Mouse (Mus musculus) embryonic facial prominence, embryonic 11.5 days (tissue): ENCODE data around the gene Rasgef1b. TPM values are rescaled to one million over a fixed set of nuclear protein-coding genes. Genes with fewer than 3 reads are reported as not detected.

Experiments
- ATAC-seq: fragments of 200-750 bp; cut with Nextera tagmentation; replicated peaks from 2 replicates; pipeline ENCODE4 v1.8.0; 2017; ENCODE audit warnings: low read depth; ENCODE audit not compliant: insufficient number of reproducible peaks, low FRiP score, low TSS enrichment
- DNase-seq: peaks from one replicate; pipeline ENCODE4 v3.0.0-alpha.2; 2015; ENCODE audit warnings: low spot score
- H3K27ac ChIP-seq: fragments of 300-500 bp; sonication (generic); replicated peaks from 2 replicates; pipeline ENCODE4 v1.5.1; 2014; ENCODE audit warnings: mild to moderate bottlenecking, low read depth, low read length, control low read depth
- H3K27me3 ChIP-seq: fragments of 300-500 bp; sonication (generic); 2 replicates; pipeline ENCODE4 v1.6.1; 2014; ENCODE audit warnings: mild to moderate bottlenecking, low read length, moderate library complexity, mixed read lengths; ENCODE audit not compliant: control insufficient read depth, insufficient read depth
- H3K36me3 ChIP-seq: fragments of 300-500 bp; sonication (generic); replicated peaks from 2 replicates; pipeline ENCODE4 v1.6.1; 2014; ENCODE audit warnings: low read depth, mild to moderate bottlenecking, low read length, moderate library complexity, mixed read lengths; ENCODE audit not compliant: control insufficient read depth, insufficient read depth
- H3K4me1 ChIP-seq: fragments of 300-500 bp; sonication (generic); 2 replicates; pipeline ENCODE4 v1.6.1; 2014; ENCODE audit warnings: low read length, mixed read lengths; ENCODE audit not compliant: control insufficient read depth, insufficient read depth
- H3K4me2 ChIP-seq: fragments of 300-500 bp; sonication (generic); 2 replicates; pipeline ENCODE4 v1.6.1; 2014; ENCODE audit warnings: low read depth, mild to moderate bottlenecking, control low read depth, low read length, moderate library complexity
- H3K4me3 ChIP-seq: fragments of 300-500 bp; sonication (generic); 2 replicates; pipeline ENCODE4 v1.5.1; 2014; ENCODE audit warnings: low read depth, low read length, control low read depth
- H3K9ac ChIP-seq: fragments of 300-500 bp; sonication (generic); replicated peaks from 2 replicates; pipeline ENCODE4 v1.6.1; 2014; ENCODE audit warnings: mild to moderate bottlenecking, control low read depth, low read length
- H3K9me3 ChIP-seq: fragments of 300-500 bp; sonication (generic); replicated peaks from 2 replicates; pipeline ENCODE4 v1.6.1; 2016; ENCODE audit warnings: mild to moderate bottlenecking, low read length, inconsistent platforms, mixed read lengths; ENCODE audit not compliant: control insufficient read depth
- WGBS: fragments of 180-500 bp; shearing (Covaris S2); extraction: QIAGEN DNeasy Blood & Tissue Kit; methylation state at CpG from one replicate; pipeline ENCODE4 v1.1.7; 2014; 5-methylcytosine and 5-hydroxymethylcytosine counted together
- polyA plus RNA-seq: library from polyadenylated mRNA; unstranded; fragments of >200 nt; fragmentation: Nextera tagmentation; extraction: Ambion mirVana; gene quantifications from 2 replicates; pipeline ENCODE4 v1.2.1, GENCODE M21; 2014

The Rasgef1b gene
- polyA plus RNA-seq, 1 experiment from 2014 or later: 14.2 TPM

DNA sequence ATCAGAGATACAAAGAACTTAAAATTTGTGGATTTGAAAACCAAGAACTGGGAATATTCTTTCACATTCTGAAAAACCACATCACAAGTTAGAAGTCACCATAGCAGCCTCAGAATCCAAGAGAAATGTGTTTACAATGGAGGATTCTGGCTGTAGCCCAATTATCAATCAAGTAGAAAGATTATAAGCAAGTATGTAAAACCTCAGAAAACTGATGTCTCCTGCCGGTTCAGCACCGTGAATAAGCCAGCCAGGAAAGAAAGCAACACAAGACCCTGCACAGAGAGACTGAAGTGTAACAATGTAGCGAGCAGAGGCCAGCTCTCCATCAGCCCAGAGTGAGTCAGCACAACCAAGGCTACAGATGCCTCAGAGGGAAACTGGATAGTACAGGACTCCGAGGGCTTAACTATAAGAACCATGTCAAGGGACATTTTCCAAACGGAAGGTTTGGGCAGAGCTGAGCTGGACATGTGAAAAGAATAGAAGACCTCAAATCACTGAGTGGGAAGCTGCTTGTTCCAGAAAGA lies 111.5 kb downstream of the Rasgef1b start:
- H3K4me3 ChIP-seq: no peak overlapping the region
- H3K4me2 ChIP-seq: no peak overlapping the region
- H3K4me1 ChIP-seq: peaks cover 3% of the 10 kb centered on the region; the same call in 1 of the 2 replicates
- ATAC-seq (no peak), DNase-seq (no peak)
- no peaks in the 10 kb centered on the region for H3K36me3 ChIP-seq
- no peak overlapping the region for H3K9ac ChIP-seq
- no peaks in the 10 kb centered on the region for H3K9me3 ChIP-seq
- 28% methylated on average over 5 of the region's 5 CpGs for WGBS
- H3K27ac ChIP-seq: no peak overlapping the region
- H3K27me3 ChIP-seq: no peaks in the 10 kb centered on the region

DNA sequence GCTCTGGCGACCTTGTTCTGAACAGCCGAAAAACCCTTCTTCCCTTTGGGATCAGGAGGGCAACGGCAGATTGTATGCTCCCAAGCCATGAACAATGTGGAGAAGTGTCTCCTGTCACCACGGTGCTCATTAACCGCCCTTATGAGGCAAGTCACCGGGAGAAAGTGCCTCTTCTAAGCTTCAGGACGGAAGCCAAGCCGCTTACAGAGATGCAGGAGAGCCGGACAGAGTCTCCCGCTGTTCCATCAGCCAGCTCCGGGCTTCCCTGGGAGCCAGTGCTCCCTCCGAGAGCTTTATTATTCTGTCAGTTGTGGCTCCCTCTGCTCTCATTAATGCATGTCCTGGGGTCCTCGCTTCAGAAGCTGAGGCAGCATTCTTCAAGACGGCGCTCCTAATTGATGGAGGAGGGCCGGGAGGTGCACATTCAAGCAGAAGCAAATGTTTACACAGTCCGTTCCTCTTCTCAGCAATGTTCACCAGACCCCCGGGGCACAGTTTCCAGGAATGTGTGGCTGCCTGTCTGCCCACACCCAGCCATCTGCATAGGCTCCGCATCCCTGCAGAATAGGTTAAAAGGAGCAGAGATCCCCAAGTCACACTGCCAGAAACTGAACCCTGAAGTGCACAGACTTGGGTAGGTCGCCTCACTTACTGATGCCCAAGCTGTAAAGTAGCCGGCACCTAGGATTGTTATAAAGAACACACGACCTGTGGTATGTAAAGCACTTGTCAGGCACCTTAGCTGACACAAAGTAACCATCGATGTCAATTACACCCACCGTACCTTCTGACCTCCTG lies 115.3 kb downstream of the Rasgef1b start:
- WGBS: under 1% methylated on average over 24 of the region's 24 CpGs
- no peak overlapping the region for H3K27ac ChIP-seq
- peaks cover 3% of the 10 kb centered on the region; the same call in 1 of the 2 replicates for H3K4me1 ChIP-seq
- H3K4me2 ChIP-seq: peak overlapping the region; percentile 40
- ATAC-seq (peak; percentile 47; the same call in 1 of the 2 replicates), DNase-seq (peak; percentile 61)
- 0 out of 2 replicates have a peak overlapping the region, but pooled peaks have one; percentile 10 for H3K9ac ChIP-seq
- H3K27me3 ChIP-seq: no peaks in the 10 kb centered on the region
- H3K9me3 ChIP-seq: no peaks in the 10 kb centered on the region
- no peak overlapping the region for H3K4me3 ChIP-seq
- no peaks in the 10 kb centered on the region for H3K36me3 ChIP-seq

DNA sequence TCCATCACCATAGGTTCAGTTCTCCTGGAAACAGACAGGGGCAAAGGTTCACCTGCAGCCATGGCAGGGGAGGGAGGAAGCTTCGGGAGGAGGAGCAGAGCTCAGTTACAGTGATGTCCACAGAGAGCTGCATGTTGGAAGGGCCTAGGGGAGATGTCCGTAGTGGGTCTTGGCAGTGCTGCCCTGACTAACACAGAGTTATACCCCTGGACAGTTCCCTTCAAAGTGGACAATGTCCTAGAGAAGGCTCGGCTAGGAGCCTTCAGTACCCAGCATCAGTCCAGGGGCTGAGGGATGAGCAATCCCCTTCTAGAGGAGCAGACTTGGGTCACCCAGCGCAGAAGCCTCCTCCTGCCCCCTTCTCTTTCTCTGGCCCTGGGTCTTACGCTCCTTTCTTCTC lies 121.3 kb downstream of the Rasgef1b start:
- Histone ChIP-seq H3K4me1 (no peaks in the 10 kb centered on the region), H3K27me3 (no peaks in the 10 kb centered on the region), H3K4me3 (no peak overlapping the region), H3K27ac (no peak overlapping the region), H3K9me3 (no peaks in the 10 kb centered on the region), H3K36me3 (no peaks in the 10 kb centered on the region), H3K9ac (no peak overlapping the region), H3K4me2 (no peak overlapping the region)
- no peak for DNase-seq
- ATAC-seq: no peak
- 63% methylated on average over 5 of the region's 5 CpGs for WGBS

DNA sequence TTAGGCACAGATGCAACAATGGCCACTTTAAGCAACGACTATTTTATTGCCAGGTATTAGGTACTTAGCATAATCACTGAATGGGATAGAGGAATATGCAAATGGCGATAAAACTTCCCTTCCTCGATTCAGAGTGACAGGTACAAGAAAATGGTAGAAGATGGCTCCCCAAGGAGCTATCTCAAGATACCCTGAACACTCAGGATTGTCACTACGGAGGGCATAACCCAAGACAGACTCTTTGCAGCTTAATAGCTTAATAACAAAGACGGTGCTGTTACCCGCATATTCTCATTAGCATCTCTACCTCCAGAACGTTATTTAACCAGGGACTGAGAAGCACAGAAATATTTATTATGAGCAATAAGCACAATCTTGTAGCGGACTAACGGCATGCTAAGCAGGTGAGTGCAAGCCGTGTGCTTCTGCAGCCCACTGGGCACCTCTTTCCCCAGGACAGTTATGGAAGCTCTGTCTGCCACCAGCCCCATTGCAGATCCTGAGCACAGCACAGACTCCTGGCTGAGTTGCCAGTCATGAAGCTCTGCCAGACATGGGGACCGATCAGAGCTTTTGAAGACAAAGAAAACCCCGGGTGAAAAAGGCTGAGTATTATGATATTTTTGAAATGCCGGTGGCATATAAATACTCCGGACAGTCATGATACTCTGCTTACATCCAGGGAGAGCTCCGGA lies 122.6 kb downstream of the Rasgef1b start:
- 88% methylated on average over 15 of the region's 15 CpGs for WGBS
- Histone ChIP-seq H3K4me2 (no peak overlapping the region), H3K27me3 (no peaks in the 10 kb centered on the region), H3K4me1 (no peaks in the 10 kb centered on the region), H3K4me3 (no peak overlapping the region), H3K27ac (no peak overlapping the region), H3K36me3 (no peaks in the 10 kb centered on the region), H3K9ac (no peak overlapping the region), H3K9me3 (no peaks in the 10 kb centered on the region)
- ATAC-seq (no peak), DNase-seq (no peak)

DNA sequence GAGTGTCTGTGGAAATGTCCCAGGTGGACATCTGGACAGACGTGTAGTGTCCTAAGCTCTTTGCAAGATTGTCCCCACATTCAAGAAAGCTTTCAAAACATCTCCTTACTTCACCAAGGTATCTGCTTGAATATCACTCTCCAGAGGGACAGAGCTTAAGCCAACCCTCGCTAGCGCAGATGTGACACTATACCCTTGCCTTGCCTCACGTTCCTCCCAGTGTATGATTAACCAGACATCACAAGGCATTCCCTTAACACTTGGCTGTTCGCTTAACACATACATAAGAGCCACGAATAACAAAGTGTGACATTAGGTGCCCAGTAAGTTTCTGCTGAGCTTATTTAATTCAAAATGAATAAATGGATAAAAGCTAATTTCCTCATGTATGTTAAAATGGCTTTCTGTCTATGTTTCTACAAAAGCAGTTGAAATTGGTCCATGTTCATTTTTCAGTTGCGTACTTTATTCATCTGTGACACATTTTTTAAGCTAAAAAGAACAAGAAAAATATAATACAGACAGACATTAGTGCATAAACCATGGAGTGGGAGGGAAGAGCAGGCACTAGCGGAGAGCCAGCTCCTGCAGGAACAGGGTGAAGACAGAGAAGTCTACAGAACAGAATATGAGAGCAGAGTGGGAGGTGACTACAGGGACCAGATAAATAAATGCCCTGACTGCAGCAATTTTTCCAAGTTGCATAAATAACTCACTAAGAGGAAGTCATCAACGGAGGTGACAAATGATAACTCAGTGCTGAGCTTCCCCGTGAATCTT lies 126.4 kb downstream of the Rasgef1b start:
- no peaks in the 10 kb centered on the region for H3K9me3 ChIP-seq
- H3K9ac ChIP-seq: no peak overlapping the region
- H3K27ac ChIP-seq: no peak overlapping the region
- ATAC-seq: no peak
- WGBS: 79% methylated on average over 10 of the region's 10 CpGs
- no peak overlapping the region for H3K4me2 ChIP-seq
- no peaks in the 10 kb centered on the region for H3K36me3 ChIP-seq
- H3K4me1 ChIP-seq: no peaks in the 10 kb centered on the region
- no peaks in the 10 kb centered on the region for H3K27me3 ChIP-seq
- H3K4me3 ChIP-seq: no peak overlapping the region
- no peak for DNase-seq

DNA sequence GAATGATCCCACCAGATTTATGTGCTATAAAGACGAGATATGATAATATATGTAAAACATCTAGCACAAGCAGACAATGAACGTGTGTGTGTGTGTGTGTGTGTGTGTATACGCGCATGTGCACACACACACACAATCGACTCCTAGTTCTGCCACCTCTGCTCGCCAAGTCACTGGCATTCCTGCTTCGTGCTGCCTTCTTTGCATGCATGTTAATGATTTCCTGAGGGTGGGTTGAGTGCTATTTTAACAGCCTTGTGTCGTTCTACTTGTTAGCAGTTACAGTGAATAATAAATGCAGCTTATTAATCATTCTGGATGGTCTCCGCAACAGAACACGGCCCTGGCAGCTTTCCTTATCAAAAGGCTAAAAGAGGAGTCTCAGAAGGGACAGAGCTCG lies 129.5 kb downstream of the Rasgef1b start:
- H3K36me3 ChIP-seq: no peaks in the 10 kb centered on the region
- ATAC-seq (no peak), DNase-seq (no peak)
- H3K4me3 ChIP-seq: no peak overlapping the region
- no peaks in the 10 kb centered on the region for H3K4me1 ChIP-seq
- H3K9me3 ChIP-seq: no peaks in the 10 kb centered on the region
- H3K9ac ChIP-seq: no peak overlapping the region
- no peaks in the 10 kb centered on the region for H3K27me3 ChIP-seq
- H3K27ac ChIP-seq: no peak overlapping the region
- H3K4me2 ChIP-seq: no peak overlapping the region
- WGBS: 84% methylated on average over 11 of the region's 11 CpGs

DNA sequence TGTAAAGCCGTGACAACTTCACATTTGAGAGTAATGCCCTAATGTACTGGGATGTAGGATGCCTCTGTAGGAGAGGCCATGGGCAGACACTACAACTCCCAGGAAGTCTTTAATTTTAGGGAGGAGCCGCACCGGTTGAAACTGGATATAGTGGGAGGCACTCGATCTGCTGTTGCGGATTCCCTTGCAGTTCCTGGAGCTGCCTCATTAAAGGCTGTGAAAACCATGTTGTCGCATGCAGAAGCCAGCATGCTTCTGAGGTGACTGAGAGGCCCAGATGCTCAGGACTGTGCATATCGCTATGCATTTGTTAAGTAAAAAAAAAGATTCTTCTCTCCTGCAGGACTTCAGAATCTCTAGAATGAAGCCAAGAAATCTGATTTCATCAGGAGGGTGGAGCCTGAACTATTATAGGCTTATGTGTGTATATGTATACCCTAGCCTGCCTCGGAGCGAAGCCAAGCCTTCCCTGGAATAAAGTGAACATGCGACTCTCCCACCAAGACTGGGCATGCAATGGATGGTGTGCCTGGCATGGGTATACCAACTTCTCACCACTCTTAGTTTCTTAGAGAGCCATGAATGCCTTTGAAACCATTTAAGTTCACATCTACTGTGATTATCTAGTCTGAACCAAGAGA lies 130.3 kb downstream of the Rasgef1b start:
- DNase-seq: peak; percentile 11
- H3K4me2 ChIP-seq: no peak overlapping the region
- no peak overlapping the region for H3K9ac ChIP-seq
- no peaks in the 10 kb centered on the region for H3K27me3 ChIP-seq
- no peaks in the 10 kb centered on the region for H3K4me1 ChIP-seq
- H3K9me3 ChIP-seq: no peaks in the 10 kb centered on the region
- no peak; the same call in 1 of the 2 replicates for ATAC-seq
- no peak overlapping the region for H3K4me3 ChIP-seq
- H3K27ac ChIP-seq: no peak overlapping the region
- 58% methylated on average over 10 of the region's 10 CpGs for WGBS
- no peaks in the 10 kb centered on the region for H3K36me3 ChIP-seq
